Mouse (Mus musculus): Measurements from ENCODE around the gene Pld3. TPM values are rescaled to one million over a fixed set of nuclear protein-coding genes. Genes with fewer than 3 reads are reported as not detected.
A peak's percentile ranks its signal among the peaks of the same experiment; 100 is the strongest.

Pld3 gene
- total RNA-seq, 2 experiments from 2014 or later = 23.1 to 27.8 TPM

GRCm38 (mm10) chr7:27574124-27574880 is 21.3 kb upstream of the Pld3 start:
- intact Hi-C loops (cut with DNase I; ENCODE audit: low total_unique reads) = no loop called here
- DNase-seq = no peak

- intact Hi-C loops (cut with DNase I; ENCODE audit: low total_unique reads) = no loop called here
- DNase-seq = no peak
These were observed 19.1 kb upstream of the Pld3 start for GRCm38 (mm10) chr7:27572133-27572532.

- intact Hi-C loops (cut with DNase I; ENCODE audit: low total_unique reads) = no loop called here
- DNase-seq = no peak
These were observed 16.7 kb upstream of the Pld3 start for GRCm38 (mm10) chr7:27569580-27570224.

GRCm38 (mm10) chr7:27560978-27561377 is 8.0 kb upstream of the Pld3 start:
- intact Hi-C loops (cut with DNase I; ENCODE audit: low total_unique reads) = no loop called here
- no peak for DNase-seq

- DNase-seq = peak; percentile 74
- intact Hi-C loops (cut with DNase I; ENCODE audit: low total_unique reads) = no loop called here
These were observed 7.4 kb upstream of the Pld3 start for GRCm38 (mm10) chr7:27560291-27560887.

- DNase-seq = no peak
- intact Hi-C loops (cut with DNase I; ENCODE audit: low total_unique reads) = no loop called here
These were observed 948 bp downstream of the Pld3 start for GRCm38 (mm10) chr7:27552070-27552469.

- DNase-seq = no peak
- intact Hi-C loops (cut with DNase I; ENCODE audit: low total_unique reads) = no loop called here
These were observed 3.4 kb downstream of the Pld3 start for GRCm38 (mm10) chr7:27549597-27549996.

GRCm38 (mm10) chr7:27544675-27545370 is 8.2 kb downstream of the Pld3 start:
- intact Hi-C loops (cut with DNase I; ENCODE audit: low total_unique reads) = no loop called here
- DNase-seq = no peak

GRCm38 (mm10) chr7:27543851-27544250 is 9.2 kb downstream of the Pld3 start:
- no peak for DNase-seq
- intact Hi-C loops (cut with DNase I; ENCODE audit: low total_unique reads) = no loop called here

GRCm38 (mm10) chr7:27543065-27543464 is 10.0 kb downstream of the Pld3 start:
- DNase-seq = no peak
- intact Hi-C loops (cut with DNase I; ENCODE audit: low total_unique reads) = no loop called here

GRCm38 (mm10) chr7:27542392-27543033 is 10.5 kb downstream of the Pld3 start:
- peak; percentile 81 for DNase-seq
- intact Hi-C loops (cut with DNase I; ENCODE audit: low total_unique reads) = no loop called here

- intact Hi-C loops (cut with DNase I; ENCODE audit: low total_unique reads) = no loop called here
- DNase-seq = no peak
These were observed 11.1 kb downstream of the Pld3 start for GRCm38 (mm10) chr7:27541922-27542321.

- intact Hi-C loops (cut with DNase I; ENCODE audit: low total_unique reads) = no loop called here
- no peak for DNase-seq
These were observed 11.6 kb downstream of the Pld3 start for GRCm38 (mm10) chr7:27541431-27541830.

- no peak for DNase-seq
- intact Hi-C loops (cut with DNase I; ENCODE audit: low total_unique reads) = no loop called here
These were observed 12.1 kb downstream of the Pld3 start for GRCm38 (mm10) chr7:27540935-27541334.

- intact Hi-C loops (cut with DNase I; ENCODE audit: low total_unique reads) = no loop called here
- DNase-seq = no peak
These were observed 12.5 kb downstream of the Pld3 start for GRCm38 (mm10) chr7:27540521-27540920.

- intact Hi-C loops (cut with DNase I; ENCODE audit: low total_unique reads) = no loop called here
- DNase-seq = no peak
These were observed 14.2 kb downstream of the Pld3 start for GRCm38 (mm10) chr7:27538797-27539196.

- intact Hi-C loops (cut with DNase I; ENCODE audit: low total_unique reads) = no loop called here
These were observed 15.0 kb downstream of the Pld3 start for GRCm38 (mm10) chr7:27537998-27538397.

GRCm38 (mm10) chr7:27536618-27537017 is 16.4 kb downstream of the Pld3 start:
- intact Hi-C loops (cut with DNase I; ENCODE audit: low total_unique reads) = no loop called here
- DNase-seq = no peak

More at GRCm38 (mm10) chr7:27537998-27538397, 15.0 kb downstream of the Pld3 start:
- no peak for DNase-seq

- intact Hi-C loops (cut with DNase I; ENCODE audit: low total_unique reads) = no loop called here
- DNase-seq = no peak
These were observed 17.6 kb downstream of the Pld3 start for GRCm38 (mm10) chr7:27535386-27535785.

Data from gastrocnemius, postnatal 14 days (tissue).